Mouse (Mus musculus) neural tube, embryonic 12.5 days (tissue): ENCODE data around the gene Ppp1cc. TPM values are rescaled to one million over a fixed set of nuclear protein-coding genes. Genes with fewer than 3 reads are reported as not detected.
"Not testable (repeated sequence)": the region's sequence is repeated elsewhere in the genome, so short reads cannot be mapped to it uniquely, and the experiment has no call there.

ENCODE experiments used
- ATAC-seq: fragments of 200-750 bp; cut with Nextera tagmentation; 2 replicates; pipeline ENCODE4 v1.8.0; 2017; ENCODE audit warnings: low read depth, mild to moderate bottlenecking, moderate TSS enrichment, moderate library complexity; ENCODE audit not compliant: low FRiP score
- H3K27ac ChIP-seq: fragments of 300-500 bp; sonication (generic); 2 replicates; pipeline ENCODE4 v1.5.1; 2016
- H3K27me3 ChIP-seq: fragments of 300-500 bp; sonication (generic); replicated peaks from 2 replicates; pipeline ENCODE4 v1.6.1; 2016; ENCODE audit warnings: mild to moderate bottlenecking
- H3K36me3 ChIP-seq: fragments of 300-500 bp; sonication (generic); 2 replicates; pipeline ENCODE4 v1.6.1; 2016; ENCODE audit warnings: mild to moderate bottlenecking
- H3K4me1 ChIP-seq: fragments of 300-500 bp; sonication (generic); 2 replicates; pipeline ENCODE4 v1.6.1; 2016
- H3K4me2 ChIP-seq: fragments of 300-500 bp; sonication (generic); replicated peaks from 2 replicates; pipeline ENCODE4 v1.6.1; 2016; ENCODE audit warnings: mild to moderate bottlenecking
- H3K4me3 ChIP-seq: fragments of 300-500 bp; sonication (generic); 2 replicates; pipeline ENCODE4 v1.5.1; 2016
- H3K9ac ChIP-seq: fragments of 300-500 bp; sonication (generic); 2 replicates; pipeline ENCODE4 v1.6.1; 2016; ENCODE audit warnings: mild to moderate bottlenecking
- H3K9me3 ChIP-seq: fragments of 300-500 bp; sonication (generic); 2 replicates; pipeline ENCODE4 v1.6.1; 2016; ENCODE audit warnings: mild to moderate bottlenecking
- WGBS: fragments of 180-500 bp; shearing (Covaris S2); methylation state at CpG from one replicate; pipeline ENCODE4 v1.1.7; 2016; 5-methylcytosine and 5-hydroxymethylcytosine counted together
- polyA plus RNA-seq: library from polyadenylated mRNA; unstranded; fragments of >200 nt; fragmentation: Nextera tagmentation; extraction: Ambion mirVana; gene quantifications from 2 replicates; pipeline ENCODE4 v1.2.1, GENCODE M21; 2016

Ppp1cc gene
- polyA plus RNA-seq, 1 experiment from 2014 or later = 306 TPM

GRCm38 (mm10) chr5:122184283-122184806 is 26.3 kb downstream of the Ppp1cc start:
- no peaks in the 10 kb centered on the region for H3K36me3 ChIP-seq
- no peak for ATAC-seq
- WGBS = 83% methylated on average over 7 of the region's 7 CpGs
- H3K4me1 ChIP-seq = no peaks in the 10 kb centered on the region
- H3K27ac ChIP-seq = no peak overlapping the region
- H3K27me3 ChIP-seq = no peaks in the 10 kb centered on the region
- H3K9me3 ChIP-seq = no peaks in the 10 kb centered on the region
- no peak overlapping the region for H3K4me2 ChIP-seq
- no peak overlapping the region for H3K9ac ChIP-seq
- H3K4me3 ChIP-seq = no peak overlapping the region

GRCm38 (mm10) chr5:122184858-122185257 is 26.8 kb downstream of the Ppp1cc start:
- not testable (repeated sequence) for H3K9me3 ChIP-seq, H3K4me2 ChIP-seq, H3K27me3 ChIP-seq, H3K27ac ChIP-seq, H3K4me3 ChIP-seq, H3K36me3 ChIP-seq, H3K4me1 ChIP-seq, ATAC-seq, H3K9ac ChIP-seq
- 94% methylated on average over 6 of the region's 6 CpGs for WGBS

GRCm38 (mm10) chr5:122189115-122189514 is 31.0 kb downstream of the Ppp1cc start:
- H3K4me1 ChIP-seq = no peaks in the 10 kb centered on the region
- H3K9ac ChIP-seq = no peak overlapping the region
- no peaks in the 10 kb centered on the region for H3K36me3 ChIP-seq
- no peak for ATAC-seq
- WGBS = 61% methylated on average over 3 of the region's 3 CpGs
- no peak overlapping the region for H3K4me2 ChIP-seq
- H3K9me3 ChIP-seq = no peaks in the 10 kb centered on the region
- H3K27me3 ChIP-seq = no peaks in the 10 kb centered on the region
- H3K4me3 ChIP-seq = no peak overlapping the region
- H3K27ac ChIP-seq = no peak overlapping the region

GRCm38 (mm10) chr5:122190465-122190864 is 32.4 kb downstream of the Ppp1cc start:
- H3K4me2 ChIP-seq = no peak overlapping the region
- H3K27me3 ChIP-seq = no peaks in the 10 kb centered on the region
- no peaks in the 10 kb centered on the region for H3K4me1 ChIP-seq
- H3K27ac ChIP-seq = no peak overlapping the region
- H3K36me3 ChIP-seq = no peaks in the 10 kb centered on the region
- 69% methylated on average over 7 of the region's 7 CpGs for WGBS
- no peak overlapping the region for H3K9ac ChIP-seq
- H3K4me3 ChIP-seq = no peak overlapping the region
- no peak for ATAC-seq
- H3K9me3 ChIP-seq = no peaks in the 10 kb centered on the region

GRCm38 (mm10) chr5:122191269-122192063 is 33.4 kb downstream of the Ppp1cc start:
- no peak for ATAC-seq
- H3K9ac ChIP-seq = no peak overlapping the region
- H3K4me1 ChIP-seq = no peaks in the 10 kb centered on the region
- H3K9me3 ChIP-seq = no peaks in the 10 kb centered on the region
- H3K36me3 ChIP-seq = no peaks in the 10 kb centered on the region
- H3K4me3 ChIP-seq = no peak overlapping the region
- no peak overlapping the region for H3K27ac ChIP-seq
- H3K4me2 ChIP-seq = no peak overlapping the region
- H3K27me3 ChIP-seq = no peaks in the 10 kb centered on the region
- 64% methylated on average over 12 of the region's 12 CpGs for WGBS

GRCm38 (mm10) chr5:122192347-122192746 is 34.3 kb downstream of the Ppp1cc start:
- Histone ChIP-seq H3K4me2 (no peak overlapping the region), H3K4me1 (no peaks in the 10 kb centered on the region), H3K27ac (no peak overlapping the region), H3K27me3 (no peaks in the 10 kb centered on the region), H3K4me3 (no peak overlapping the region), H3K9me3 (no peaks in the 10 kb centered on the region), H3K9ac (no peak overlapping the region), H3K36me3 (no peaks in the 10 kb centered on the region)
- ATAC-seq = no peak
- 56% methylated on average over 3 of the region's 4 CpGs for WGBS

GRCm38 (mm10) chr5:122200872-122201271 is 42.8 kb downstream of the Ppp1cc start:
- no peaks in the 10 kb centered on the region for H3K36me3 ChIP-seq
- no peak overlapping the region for H3K9ac ChIP-seq
- no peaks in the 10 kb centered on the region for H3K27me3 ChIP-seq
- H3K27ac ChIP-seq = no peak overlapping the region
- H3K4me3 ChIP-seq = no peak overlapping the region
- H3K4me2 ChIP-seq = no peak overlapping the region
- H3K9me3 ChIP-seq = 0 out of 2 replicates have a peak, but pooled peaks cover 8% of the 10 kb centered on the region
- ATAC-seq = no peak
- no peaks in the 10 kb centered on the region for H3K4me1 ChIP-seq
- 91% methylated on average over 4 of the region's 4 CpGs for WGBS

GRCm38 (mm10) chr5:122201904-122202303 is 43.8 kb downstream of the Ppp1cc start:
- WGBS = 89% methylated on average over 6 of the region's 6 CpGs

GRCm38 (mm10) chr5:122204180-122204579 is 46.1 kb downstream of the Ppp1cc start:
- H3K27me3 ChIP-seq = no peaks in the 10 kb centered on the region
- H3K4me2 ChIP-seq = no peak overlapping the region
- no peak overlapping the region for H3K9ac ChIP-seq
- no peak overlapping the region for H3K27ac ChIP-seq
- H3K36me3 ChIP-seq = no peaks in the 10 kb centered on the region
- no peak overlapping the region for H3K4me3 ChIP-seq
- 0 out of 2 replicates have a peak, but pooled peaks cover 8% of the 10 kb centered on the region for H3K9me3 ChIP-seq
- 76% methylated on average over 2 of the region's 2 CpGs for WGBS
- no peak for ATAC-seq
- peaks cover under 1% of the 10 kb centered on the region for H3K4me1 ChIP-seq

More at GRCm38 (mm10) chr5:122201904-122202303, 43.8 kb downstream of the Ppp1cc start:
- Histone ChIP-seq H3K4me3 (no peak overlapping the region), H3K27me3 (no peaks in the 10 kb centered on the region), H3K27ac (no peak overlapping the region), H3K36me3 (no peaks in the 10 kb centered on the region), H3K4me2 (no peak overlapping the region), H3K9me3 (0 out of 2 replicates have a peak, but pooled peaks cover 8% of the 10 kb centered on the region), H3K9ac (no peak overlapping the region), H3K4me1 (no peaks in the 10 kb centered on the region)
- ATAC-seq = no peak

- no peaks in the 10 kb centered on the region for H3K9me3 ChIP-seq
- H3K36me3 ChIP-seq = no peaks in the 10 kb centered on the region
- H3K4me1 ChIP-seq = peaks cover 12% of the 10 kb centered on the region
- 82% methylated on average over 4 of the region's 4 CpGs for WGBS
- H3K4me2 ChIP-seq = no peak within 1 kb of the TSS
- H3K4me3 ChIP-seq = no peak within 1 kb of the TSS
- no peak within 1 kb of the TSS for H3K9ac ChIP-seq
- H3K27ac ChIP-seq = no peak within 1 kb of the TSS
- no peak for ATAC-seq
- no peaks in the 10 kb centered on the region for H3K27me3 ChIP-seq
Measured at GRCm38 (mm10) chr5:122206475-122206874, 48.4 kb downstream of the Ppp1cc start, which contains the start of gene Hvcn1. Gene Hvcn1 (plus strand): TSS chr5:122206804.

GRCm38 (mm10) chr5:122208909-122209308 is 50.8 kb downstream of the Ppp1cc start:
- ATAC-seq = no peak
- Histone ChIP-seq H3K4me3 (no peak overlapping the region), H3K9ac (no peak overlapping the region), H3K27ac (no peak overlapping the region), H3K27me3 (no peaks in the 10 kb centered on the region), H3K4me1 (peaks cover 12% of the 10 kb centered on the region), H3K9me3 (no peaks in the 10 kb centered on the region), H3K4me2 (peak overlapping the region; percentile 55), H3K36me3 (no peaks in the 10 kb centered on the region)
- WGBS = 52% methylated on average over 6 of the region's 6 CpGs

- Histone ChIP-seq H3K36me3 (no peaks in the 10 kb centered on the region), H3K4me3 (peak overlapping the region; percentile 11), H3K27ac (no peak overlapping the region), H3K4me2 (peak overlapping the region; percentile 55), H3K9ac (0 out of 2 replicates have a peak overlapping the region, but pooled peaks have one; percentile 17), H3K4me1 (peaks cover 12% of the 10 kb centered on the region), H3K27me3 (no peaks in the 10 kb centered on the region), H3K9me3 (no peaks in the 10 kb centered on the region)
- 4% methylated on average over 21 of the region's 21 CpGs for WGBS
- peak; percentile 37; the same call in 1 of the 2 replicates for ATAC-seq
Measured at GRCm38 (mm10) chr5:122209591-122210368, 51.7 kb downstream of the Ppp1cc start.
